Mouse (Mus musculus) liver, embryonic 14.5 days (tissue): ENCODE data around the gene Slc25a45. TPM values are rescaled to one million over a fixed set of nuclear protein-coding genes. Genes with fewer than 3 reads are reported as not detected.

Source experiments
- ATAC-seq: fragments of 200-750 bp; cut with Nextera tagmentation; 2 replicates; pipeline ENCODE4 v1.8.0; 2017; ENCODE audit warnings: moderate number of reproducible peaks, mild to moderate bottlenecking, moderate library complexity; ENCODE audit not compliant: insufficient read depth
- DNase-seq, 3 experiments: peaks; one replicate each; pipeline ENCODE4 v3.0.0-alpha.2; 2012 to 2013; ENCODE audit warnings: low read depth in 3 of 3, low spot score in 3 of 3
- H3K27ac ChIP-seq: fragments of 300-500 bp; sonication (generic); 2 replicates; pipeline ENCODE4 v1.5.1; 2014; ENCODE audit warnings: moderate library complexity, mild to moderate bottlenecking, control low read depth, inconsistent platforms
- H3K27me3 ChIP-seq: fragments of 300-500 bp; sonication (generic); 2 replicates; pipeline ENCODE4 v1.6.1; 2014; ENCODE audit warnings: mild to moderate bottlenecking, low read length, moderate library complexity; ENCODE audit not compliant: control insufficient read depth, insufficient read depth
- H3K36me3 ChIP-seq: fragments of 300-500 bp; sonication (generic); replicated peaks from 2 replicates; pipeline ENCODE4 v1.6.1; 2014; ENCODE audit warnings: low read depth; ENCODE audit not compliant: control insufficient read depth, insufficient read depth
- H3K4me1 ChIP-seq, 2 experiments: fragments of 200-500 bp in 1 of 2; fragments of 300-500 bp in 1 of 2; sonication (generic) in 1 of 2; replicated peaks; 2 replicates each; pipeline ENCODE4 v1.6.1; 2012 to 2014; ENCODE audit warnings: antibody characterized with exemption in 1 of 2, inconsistent platforms in 1 of 2, low read length in 1 of 2; ENCODE audit not compliant: control insufficient read depth in 2 of 2, insufficient read depth in 2 of 2
- H3K4me2 ChIP-seq: fragments of 300-500 bp; sonication (generic); 2 replicates; pipeline ENCODE4 v1.6.1; 2014; ENCODE audit warnings: low read depth, mild to moderate bottlenecking, control low read depth, moderate library complexity
- H3K4me3 ChIP-seq, 2 experiments: fragments of 200-500 bp in 1 of 2; fragments of 300-500 bp in 1 of 2; sonication (generic) in 1 of 2; 2 replicates each; pipeline ENCODE4 v1.5.1; 2012 to 2014; ENCODE audit warnings: low read depth in 2 of 2, low read length in 2 of 2, mild to moderate bottlenecking in 2 of 2, control low read depth in 1 of 2, inconsistent platforms in 1 of 2, moderate library complexity in 1 of 2; ENCODE audit not compliant: insufficient read depth in 1 of 2
- H3K9ac ChIP-seq: fragments of 300-500 bp; sonication (generic); replicated peaks from 2 replicates; pipeline ENCODE4 v1.6.1; 2014; ENCODE audit warnings: mild to moderate bottlenecking, control low read depth, moderate library complexity
- H3K9me3 ChIP-seq: fragments of 300-500 bp; sonication (generic); 2 replicates; pipeline ENCODE4 v1.6.1; 2016; ENCODE audit warnings: low read length, mixed read lengths; ENCODE audit not compliant: control insufficient read depth
- CTCF ChIP-seq: IDR thresholded peaks from 2 replicates; pipeline ENCODE4 v1.5.1; 2016; ENCODE audit warnings: antibody characterized with exemption, low read depth, control low read depth
- EP300 ChIP-seq: IDR thresholded peaks from 2 replicates; pipeline ENCODE4 v1.6.1; 2016; ENCODE audit warnings: antibody characterized with exemption, low read depth
- WGBS: fragments of 180-500 bp; shearing (Covaris S2); extraction: QIAGEN DNeasy Blood & Tissue Kit; methylation state at CpG from one replicate; pipeline ENCODE4 v1.1.7; 2014; ENCODE audit not compliant: insufficient replicate concordance; 5-methylcytosine and 5-hydroxymethylcytosine counted together
- polyA plus RNA-seq, 2 experiments: library from polyadenylated mRNA; depleted of rRNA in 1 of 2; stranded (reverse) in 1 of 2; unstranded in 1 of 2; fragments of >200 nt; fragmentation: Nextera tagmentation in 1 of 2; extraction: Ambion mirVana in 1 of 2; gene quantifications; 2 replicates each; pipeline versions ENCODE4 v1.2.1 to v1.2.3; 2012 to 2014

The Slc25a45 gene
- polyA plus RNA-seq, 2 experiments = 3.2 to 5.3 TPM

DNA sequence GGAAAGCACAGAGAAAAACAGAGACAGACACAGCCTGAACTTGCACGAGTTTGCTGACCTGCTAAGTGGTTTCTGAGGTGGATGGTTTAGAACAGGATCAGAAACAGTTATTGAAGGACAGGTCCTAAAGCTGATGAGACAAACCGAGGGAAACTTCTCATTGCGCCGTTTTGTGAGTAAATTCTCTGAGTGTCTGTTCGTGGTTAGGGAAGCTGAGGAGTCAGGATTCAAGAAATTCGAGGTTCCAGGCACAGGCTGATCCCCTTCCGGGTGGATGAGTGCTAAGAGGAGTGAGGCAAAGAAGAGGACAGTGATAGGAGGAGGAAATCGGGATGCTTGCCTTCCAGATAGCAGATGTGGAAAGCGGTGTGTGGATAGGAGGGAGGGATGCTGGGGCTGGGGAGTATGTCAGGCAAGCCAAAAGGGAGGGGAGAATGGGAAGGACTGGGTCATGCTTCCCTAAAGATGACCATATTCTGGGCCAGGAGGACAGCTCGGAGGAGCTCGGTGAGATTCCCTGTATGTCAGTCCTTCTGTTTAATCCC, 47.8 kb downstream of the Slc25a45 start:
- H3K9ac ChIP-seq = no peak overlapping the region
- H3K4me2 ChIP-seq = peak overlapping the region; percentile 100
- TF ChIP-seq CTCF = no peak
- TF ChIP-seq EP300 = no peak
- WGBS = 26% methylated on average over 11 of the region's 11 CpGs
- H3K27ac ChIP-seq = no peak overlapping the region
- peaks cover 7% of the 10 kb centered on the region for H3K27me3 ChIP-seq
- H3K4me3 ChIP-seq = peak overlapping the region in 1 of 2 experiments; percentile 68; a peak in 2 of 4 replicates
- ATAC-seq (no peak), DNase-seq (no peak)
- peaks cover 34 to 38% of the 10 kb centered on the region in 2 experiments for H3K4me1 ChIP-seq
- no peaks in the 10 kb centered on the region for H3K36me3 ChIP-seq
- H3K9me3 ChIP-seq = no peaks in the 10 kb centered on the region

DNA sequence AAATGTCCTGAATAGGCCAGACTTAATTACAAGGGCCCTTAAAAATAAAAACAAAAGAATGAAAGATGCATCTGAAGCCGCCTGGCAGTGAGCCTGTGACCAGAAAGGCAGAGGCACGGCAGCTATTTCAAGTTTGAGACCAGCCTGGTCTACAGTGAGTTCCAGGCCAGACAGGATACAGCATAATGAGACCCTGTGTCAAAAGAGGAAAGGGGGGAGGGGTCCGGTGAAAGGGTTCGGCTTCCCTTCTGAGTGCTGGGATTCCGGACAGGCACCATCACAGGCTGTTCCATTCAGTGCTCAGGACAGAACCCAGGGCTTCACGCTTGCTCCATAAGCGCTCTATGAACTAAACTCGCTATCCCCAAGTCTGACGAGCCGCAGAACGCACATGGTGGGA, 49.4 kb downstream of the Slc25a45 start:
- no peaks in the 10 kb centered on the region for H3K36me3 ChIP-seq
- no peak overlapping the region for H3K4me2 ChIP-seq
- no peaks in the 10 kb centered on the region for H3K9me3 ChIP-seq
- H3K4me1 ChIP-seq = peaks cover 27 to 33% of the 10 kb centered on the region in 2 experiments
- no peak for TF ChIP-seq CTCF
- TF ChIP-seq EP300 = no peak
- no peak for ATAC-seq
- H3K27ac ChIP-seq = no peak overlapping the region
- H3K9ac ChIP-seq = no peak overlapping the region
- no peak for DNase-seq
- 54% methylated on average over 11 of the region's 11 CpGs for WGBS
- H3K4me3 ChIP-seq = no peak overlapping the region
- peaks cover 7% of the 10 kb centered on the region for H3K27me3 ChIP-seq

DNA sequence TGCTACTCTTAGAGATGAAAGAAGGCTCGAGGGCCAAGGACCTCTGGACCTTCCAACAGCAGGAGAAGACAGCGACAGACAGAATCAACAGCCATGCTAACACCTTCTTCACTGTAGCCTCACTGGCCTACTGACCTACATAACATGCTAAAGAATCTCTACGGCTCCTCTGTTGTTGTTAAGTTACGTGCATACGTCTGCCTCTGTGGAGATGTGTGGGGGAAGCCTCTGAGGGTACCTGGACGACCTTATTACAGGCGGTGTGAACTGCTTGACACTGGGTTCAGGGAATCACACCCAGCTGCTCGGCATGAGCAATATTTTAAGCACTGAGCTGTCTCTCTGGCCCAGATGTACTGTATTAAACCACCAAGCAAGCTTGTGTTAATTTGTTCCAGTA, 49.9 kb downstream of the Slc25a45 start:
- Histone ChIP-seq H3K36me3 (no peaks in the 10 kb centered on the region), H3K27me3 (peaks cover 7% of the 10 kb centered on the region)
- WGBS = 55% methylated on average over 8 of the region's 8 CpGs

DNA sequence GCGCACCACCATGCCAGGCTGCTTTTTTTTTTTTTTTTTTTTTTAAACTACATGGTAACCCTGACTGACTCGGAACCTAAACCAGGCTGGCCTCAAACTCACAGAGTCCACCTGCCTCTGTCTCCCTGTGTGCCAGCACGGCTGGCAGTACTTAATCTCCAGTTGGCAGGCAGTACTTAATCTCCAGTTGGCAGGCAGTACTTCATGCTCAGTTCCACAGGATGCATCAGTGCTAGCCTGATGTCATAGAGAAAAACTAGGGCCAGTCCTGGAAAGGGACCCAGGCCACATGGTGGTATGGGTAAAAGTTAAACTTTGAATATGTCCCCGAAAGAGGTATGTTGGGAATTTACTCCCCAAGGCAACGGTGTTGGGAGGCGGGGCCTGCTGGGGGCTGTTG, 50.5 kb downstream of the Slc25a45 start:
- Histone ChIP-seq H3K27ac (no peak overlapping the region), H3K36me3 (no peaks in the 10 kb centered on the region), H3K4me3 (no peak overlapping the region), H3K9me3 (no peaks in the 10 kb centered on the region), H3K27me3 (peaks cover 7% of the 10 kb centered on the region), H3K4me2 (no peak overlapping the region), H3K4me1 (peaks cover 16 to 22% of the 10 kb centered on the region in 2 experiments), H3K9ac (no peak overlapping the region)
- DNase-seq (no peak), ATAC-seq (no peak)
- WGBS = 61% methylated on average over 6 of the region's 6 CpGs
- TF ChIP-seq CTCF = no peak
- no peak for TF ChIP-seq EP300

More for the DNA sequence above, 49.9 kb downstream of the Slc25a45 start:
- Histone ChIP-seq H3K4me3 (no peak overlapping the region), H3K27ac (no peak overlapping the region), H3K9me3 (no peaks in the 10 kb centered on the region), H3K9ac (no peak overlapping the region), H3K4me2 (no peak overlapping the region), H3K4me1 (peaks cover 22 to 27% of the 10 kb centered on the region in 2 experiments)
- TF ChIP-seq CTCF = no peak
- TF ChIP-seq EP300 = no peak
- no peak for ATAC-seq
- DNase-seq = no peak

DNA sequence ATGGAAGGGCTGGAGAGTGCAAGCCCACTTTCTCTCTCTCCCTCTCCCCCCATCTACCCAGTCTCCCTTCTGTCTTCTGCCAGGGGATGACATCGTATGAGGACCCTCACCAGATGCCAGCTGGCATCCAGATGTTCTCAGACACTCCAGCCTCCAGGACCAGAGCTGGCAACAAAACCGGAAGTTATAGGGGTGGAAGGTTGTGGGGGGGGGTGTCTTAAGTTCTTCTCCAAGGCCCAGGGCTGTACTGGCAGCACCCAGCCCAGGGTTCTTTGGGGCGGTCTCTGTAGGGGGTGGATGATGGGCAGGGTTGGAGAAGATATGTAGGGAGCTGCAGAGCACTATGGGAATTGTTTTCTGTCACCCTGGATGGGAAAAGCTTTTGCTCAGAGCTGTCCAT, 50.9 kb downstream of the Slc25a45 start:
- TF ChIP-seq EP300 (no peak), CTCF (no peak)
- no peak overlapping the region for H3K4me2 ChIP-seq
- peaks cover 13 to 18% of the 10 kb centered on the region in 2 experiments for H3K4me1 ChIP-seq
- ATAC-seq = no peak
- DNase-seq = no peak
- no peaks in the 10 kb centered on the region for H3K36me3 ChIP-seq
- no peak overlapping the region for H3K4me3 ChIP-seq
- no peak overlapping the region for H3K27ac ChIP-seq
- H3K9me3 ChIP-seq = no peaks in the 10 kb centered on the region
- H3K27me3 ChIP-seq = peaks cover 7% of the 10 kb centered on the region
- H3K9ac ChIP-seq = no peak overlapping the region
- WGBS = 48% methylated on average over 3 of the region's 3 CpGs
